Mouse (Mus musculus): ENCODE data around the gene Nalcn. TPM values are rescaled to one million over a fixed set of nuclear protein-coding genes. Genes with fewer than 3 reads are reported as not detected.

Gene Nalcn
- polyA plus RNA-seq, 1 experiment from 2014 or later, result 0.30 TPM

DNA sequence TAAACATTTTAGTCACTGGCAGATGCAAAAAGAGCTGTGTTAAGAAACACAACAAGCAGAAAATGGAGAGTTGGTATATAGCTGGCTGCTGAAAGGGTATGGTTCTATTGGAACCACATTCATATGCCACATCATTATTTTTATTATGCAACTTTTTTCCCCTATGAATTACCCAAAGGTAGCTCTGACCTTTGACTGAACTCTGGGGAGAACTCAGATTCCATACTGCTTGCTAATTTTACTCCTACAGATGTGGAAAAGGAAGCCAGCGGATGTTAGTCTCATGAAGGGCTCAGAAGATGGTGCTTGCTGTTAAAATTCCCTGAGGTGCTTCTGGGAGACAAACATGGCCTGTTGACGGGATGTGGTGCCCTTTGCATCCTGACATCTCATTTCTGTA, 389.9 kb downstream of the Nalcn start:
- Histone ChIP-seq H3K4me3 (ENCODE audit: low read depth, low read length) (no peak overlapping the region), H3K27ac (replicated peaks) (no peak overlapping the region), H3K9ac (ENCODE audit: low read length) (no peak overlapping the region), H3K36me3 (ENCODE audit: control insufficient read depth, insufficient read depth, low read length) (no peaks in the 10 kb centered on the region), H3K27me3 (ENCODE audit: control insufficient read depth, insufficient read depth, low read length) (no peaks in the 10 kb centered on the region), H3K9me3 (ENCODE audit: control insufficient read depth, low read length) (no peaks in the 10 kb centered on the region), H3K4me1 (replicated peaks; ENCODE audit: control insufficient read depth, insufficient read depth) (no peaks in the 10 kb centered on the region), H3K4me2 (replicated peaks; ENCODE audit: low read depth) (no peak overlapping the region)
- TF ChIP-seq CTCF (IDR thresholded peaks at IDR 0.05; ENCODE audit: low read depth) (no peak), EP300 (optimal IDR thresholded peaks at IDR 0.05) (no peak)
- ATAC-seq (ENCODE audit: low FRiP score, low TSS enrichment) (no peak), DNase-seq (ENCODE audit: low spot score) (no peak)
- 61% methylated on average over 2 of the region's 2 CpGs for WGBS

- Histone ChIP-seq H3K9me3 (ENCODE audit: control insufficient read depth, low read length) (no peaks in the 10 kb centered on the region), H3K4me1 (replicated peaks; ENCODE audit: control insufficient read depth, insufficient read depth) (no peaks in the 10 kb centered on the region), H3K4me2 (replicated peaks; ENCODE audit: low read depth) (no peak overlapping the region), H3K9ac (ENCODE audit: low read length) (no peak overlapping the region), H3K4me3 (ENCODE audit: low read depth, low read length) (no peak overlapping the region), H3K27me3 (ENCODE audit: control insufficient read depth, insufficient read depth, low read length) (no peaks in the 10 kb centered on the region), H3K36me3 (ENCODE audit: control insufficient read depth, insufficient read depth, low read length) (no peaks in the 10 kb centered on the region), H3K27ac (replicated peaks) (no peak overlapping the region)
- no peak for TF ChIP-seq CTCF (IDR thresholded peaks at IDR 0.05; ENCODE audit: low read depth)
- TF ChIP-seq EP300 (optimal IDR thresholded peaks at IDR 0.05), result no peak
- DNase-seq (ENCODE audit: low spot score) (no peak), ATAC-seq (ENCODE audit: low FRiP score, low TSS enrichment) (no peak)
These were observed 394.2 kb downstream of the Nalcn start for GRCm38 (mm10) chr14:123232630-123233206.

Other genes starting within 250 kb of the Nalcn start
- gene Itgbl1, start 32.8 kb upstream of the Nalcn start, polyA plus RNA-seq (2015; fragmentation: Nextera tagmentation; extraction: Ambion mirVana), result 0.18 and 0.19 TPM in 2 replicates